24 mouse cellular contexts compared by ENCODE assay signal in the genomic region with DNA sequence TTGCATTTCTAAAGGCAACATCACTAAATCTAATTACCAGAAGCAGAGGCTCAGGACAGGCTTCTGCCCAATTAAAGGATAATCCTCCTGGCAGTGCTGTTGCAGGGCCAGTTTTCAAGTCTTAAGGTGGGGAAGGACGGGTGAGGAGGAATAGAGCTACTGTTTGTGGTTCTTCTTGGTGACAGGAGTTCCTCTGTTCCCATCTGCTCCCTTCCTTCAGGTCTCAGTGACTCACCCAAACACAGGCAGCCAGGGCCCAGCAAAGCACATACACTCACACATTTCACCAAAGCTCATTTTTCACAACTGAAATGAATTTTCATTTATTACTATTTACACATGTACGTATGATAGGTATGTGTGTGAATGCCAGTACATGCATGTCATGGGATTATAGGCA.
"Had no signal": no experiment of that assay in that cellular context is flagged by ENCODE, and none has a peak within 500 bp of the region (broad histone marks: within the 10 kb centered on the region; RNA-seq: fewer than 3 reads in every experiment).

No protein-coding gene starts in this region.

- DNase-seq: gastrocnemius, postnatal 14 days; gastrocnemius, postnatal 36 days; heart, adult 2 months; heart, postnatal 14 days; heart, postnatal 36 days; kidney, adult 18-20 months; kidney, adult 8-10 months; kidney, postnatal 14 days; kidney, postnatal 4 days; liver had no signal

- H3K27me3 ChIP-seq: heart, embryonic 13.5 days; heart, embryonic 15.5 days; intestine, embryonic 15.5 days; limb, embryonic 12.5 days; liver, embryonic 12.5 days had no signal

- H3K4me1 ChIP-seq: heart, embryonic 13.5 days; heart, embryonic 15.5 days; intestine, embryonic 15.5 days; limb, embryonic 10.5 days; limb, embryonic 12.5 days; liver, embryonic 12.5 days had no signal

- H3K36me3 ChIP-seq: heart, embryonic 13.5 days; heart, embryonic 15.5 days; intestine, embryonic 15.5 days; limb, embryonic 10.5 days; limb, embryonic 12.5 days; liver, embryonic 12.5 days had no signal

- H3K4me3 ChIP-seq: heart, adult 2 months; heart, embryonic 13.5 days; heart, embryonic 15.5 days; intestine, embryonic 15.5 days; layer of hippocampus, adult 2 months; left cerebral cortex, adult 2 months; limb, embryonic 10.5 days; limb, embryonic 12.5 days; liver, embryonic 12.5 days had no signal

- ATAC-seq: hindbrain, embryonic 16.5 days; inflammation-experienced regulatory T-cells, adult 6 months; intestine, embryonic 15.5 days; intestine, postnatal 0 days; liver, embryonic 12.5 days had no signal

- H3K27ac ChIP-seq: heart, adult 2 months; heart, embryonic 13.5 days; heart, embryonic 15.5 days; hindbrain, embryonic 14.5 days; intestine, embryonic 15.5 days; layer of hippocampus, adult 2 months; left cerebral cortex, adult 2 months; limb, embryonic 10.5 days; limb, embryonic 12.5 days; liver, embryonic 12.5 days; liver, embryonic 14.5 days had no signal

- H3K9me3 ChIP-seq: heart, embryonic 13.5 days; heart, embryonic 15.5 days; intestine, embryonic 15.5 days; limb, embryonic 10.5 days; limb, embryonic 12.5 days; liver, embryonic 12.5 days had no signal

- H3K4me2 ChIP-seq: heart, embryonic 11.5 days; heart, embryonic 13.5 days; heart, embryonic 15.5 days; hindbrain, embryonic 14.5 days; intestine, embryonic 15.5 days; limb, embryonic 12.5 days; liver, embryonic 12.5 days had no signal

- H3K9ac ChIP-seq: heart, embryonic 13.5 days; heart, embryonic 15.5 days; hindbrain, embryonic 14.5 days; intestine, embryonic 15.5 days; limb, embryonic 12.5 days; liver, embryonic 12.5 days; liver, embryonic 14.5 days had no signal
